Mouse (Mus musculus): Measurements from ENCODE around the gene Rps6ka2. TPM values are rescaled to one million over a fixed set of nuclear protein-coding genes. Genes with fewer than 3 reads are reported as not detected.

Rps6ka2 gene
- polyA plus RNA-seq, 1 experiment from 2014 or later: 5.3 TPM

GRCm38 (mm10) chr17:7262056-7262455 is 92.1 kb downstream of the Rps6ka2 start:
- H3K27me3 ChIP-seq (replicated peaks; ENCODE audit: control insufficient read depth, insufficient read depth, low read length): no peaks in the 10 kb centered on the region
- peak; percentile 29; the same call in 1 of the 2 replicates for ATAC-seq
- H3K36me3 ChIP-seq (ENCODE audit: control insufficient read depth, insufficient read depth, low read length): no peaks in the 10 kb centered on the region
- no peak overlapping the region for H3K4me2 ChIP-seq (ENCODE audit: low read depth, low read length)
- peaks cover 39% of the 10 kb centered on the region for H3K4me1 ChIP-seq (ENCODE audit: control insufficient read depth, insufficient read depth, low read length)
- no peaks in the 10 kb centered on the region for H3K9me3 ChIP-seq (ENCODE audit: control insufficient read depth, low read length)
- 30% methylated on average over 10 of the region's 10 CpGs for WGBS
- no peak overlapping the region for H3K9ac ChIP-seq (ENCODE audit: low read depth, low read length)
- H3K27ac ChIP-seq (ENCODE audit: low read length): no peak overlapping the region
- no peak overlapping the region for H3K4me3 ChIP-seq (ENCODE audit: low read length)

- Histone ChIP-seq H3K36me3 (ENCODE audit: control insufficient read depth, insufficient read depth, low read length) (no peaks in the 10 kb centered on the region), H3K27ac (ENCODE audit: low read length) (no peak overlapping the region), H3K27me3 (replicated peaks; ENCODE audit: control insufficient read depth, insufficient read depth, low read length) (no peaks in the 10 kb centered on the region), H3K4me1 (ENCODE audit: control insufficient read depth, insufficient read depth, low read length) (peaks cover 39% of the 10 kb centered on the region), H3K9me3 (ENCODE audit: control insufficient read depth, low read length) (no peaks in the 10 kb centered on the region), H3K4me3 (ENCODE audit: low read length) (no peak overlapping the region), H3K9ac (ENCODE audit: low read depth, low read length) (no peak overlapping the region), H3K4me2 (ENCODE audit: low read depth, low read length) (no peak overlapping the region)
- peak; percentile 50; the same call in 1 of the 2 replicates for ATAC-seq
- WGBS: 62% methylated on average over 4 of the region's 4 CpGs
Measured at GRCm38 (mm10) chr17:7262620-7263019, 92.7 kb downstream of the Rps6ka2 start.

GRCm38 (mm10) chr17:7264610-7265009 is 94.7 kb downstream of the Rps6ka2 start:
- Histone ChIP-seq H3K27me3 (replicated peaks; ENCODE audit: control insufficient read depth, insufficient read depth, low read length) (no peaks in the 10 kb centered on the region), H3K4me3 (ENCODE audit: low read length) (no peak overlapping the region), H3K9ac (ENCODE audit: low read depth, low read length) (no peak overlapping the region), H3K9me3 (ENCODE audit: control insufficient read depth, low read length) (no peaks in the 10 kb centered on the region), H3K4me1 (ENCODE audit: control insufficient read depth, insufficient read depth, low read length) (peaks cover 46% of the 10 kb centered on the region), H3K4me2 (ENCODE audit: low read depth, low read length) (no peak overlapping the region), H3K36me3 (ENCODE audit: control insufficient read depth, insufficient read depth, low read length) (no peaks in the 10 kb centered on the region), H3K27ac (ENCODE audit: low read length) (no peak overlapping the region)
- WGBS: 90% methylated on average over 5 of the region's 5 CpGs
- no peak for ATAC-seq

GRCm38 (mm10) chr17:7265291-7265690 is 95.4 kb downstream of the Rps6ka2 start:
- 79% methylated on average over 4 of the region's 4 CpGs for WGBS
- Histone ChIP-seq H3K4me2 (ENCODE audit: low read depth, low read length) (no peak overlapping the region), H3K4me3 (ENCODE audit: low read length) (no peak overlapping the region), H3K4me1 (ENCODE audit: control insufficient read depth, insufficient read depth, low read length) (peaks cover 45% of the 10 kb centered on the region), H3K9me3 (ENCODE audit: control insufficient read depth, low read length) (no peaks in the 10 kb centered on the region), H3K36me3 (ENCODE audit: control insufficient read depth, insufficient read depth, low read length) (no peaks in the 10 kb centered on the region), H3K27ac (ENCODE audit: low read length) (no peak overlapping the region), H3K9ac (ENCODE audit: low read depth, low read length) (no peak overlapping the region), H3K27me3 (replicated peaks; ENCODE audit: control insufficient read depth, insufficient read depth, low read length) (no peaks in the 10 kb centered on the region)
- ATAC-seq: no peak

- 40% methylated on average over 12 of the region's 12 CpGs for WGBS
- H3K27ac ChIP-seq (ENCODE audit: low read length): peak overlapping the region; percentile 43; the same call in 1 of the 2 replicates
- H3K4me1 ChIP-seq (ENCODE audit: control insufficient read depth, insufficient read depth, low read length): peaks cover 45% of the 10 kb centered on the region
Measured at GRCm38 (mm10) chr17:7265705-7266368, 95.9 kb downstream of the Rps6ka2 start.

GRCm38 (mm10) chr17:7267843-7268242 is 97.9 kb downstream of the Rps6ka2 start:
- no peak for ATAC-seq
- H3K4me3 ChIP-seq (ENCODE audit: low read length): no peak overlapping the region
- no peaks in the 10 kb centered on the region for H3K9me3 ChIP-seq (ENCODE audit: control insufficient read depth, low read length)
- H3K4me2 ChIP-seq (ENCODE audit: low read depth, low read length): no peak overlapping the region
- H3K9ac ChIP-seq (ENCODE audit: low read depth, low read length): no peak overlapping the region
- no peak overlapping the region for H3K27ac ChIP-seq (ENCODE audit: low read length)
- WGBS: 89% methylated on average over 2 of the region's 2 CpGs
- no peaks in the 10 kb centered on the region for H3K36me3 ChIP-seq (ENCODE audit: control insufficient read depth, insufficient read depth, low read length)
- H3K27me3 ChIP-seq (replicated peaks; ENCODE audit: control insufficient read depth, insufficient read depth, low read length): no peaks in the 10 kb centered on the region
- H3K4me1 ChIP-seq (ENCODE audit: control insufficient read depth, insufficient read depth, low read length): peaks cover 43% of the 10 kb centered on the region

More at GRCm38 (mm10) chr17:7265705-7266368, 95.9 kb downstream of the Rps6ka2 start:
- Histone ChIP-seq H3K9me3 (ENCODE audit: control insufficient read depth, low read length) (no peaks in the 10 kb centered on the region), H3K4me2 (ENCODE audit: low read depth, low read length) (no peak overlapping the region), H3K27me3 (replicated peaks; ENCODE audit: control insufficient read depth, insufficient read depth, low read length) (no peaks in the 10 kb centered on the region), H3K4me3 (ENCODE audit: low read length) (no peak overlapping the region), H3K9ac (ENCODE audit: low read depth, low read length) (no peak overlapping the region), H3K36me3 (ENCODE audit: control insufficient read depth, insufficient read depth, low read length) (no peaks in the 10 kb centered on the region)
- ATAC-seq: no peak

- Histone ChIP-seq H3K9ac (ENCODE audit: low read depth, low read length) (peak overlapping the region; percentile 27; the same call in 1 of the 2 replicates), H3K4me1 (ENCODE audit: control insufficient read depth, insufficient read depth, low read length) (peaks cover 48% of the 10 kb centered on the region), H3K4me3 (ENCODE audit: low read length) (no peak overlapping the region), H3K4me2 (ENCODE audit: low read depth, low read length) (no peak overlapping the region), H3K9me3 (ENCODE audit: control insufficient read depth, low read length) (no peaks in the 10 kb centered on the region), H3K27me3 (replicated peaks; ENCODE audit: control insufficient read depth, insufficient read depth, low read length) (no peaks in the 10 kb centered on the region), H3K36me3 (ENCODE audit: control insufficient read depth, insufficient read depth, low read length) (no peaks in the 10 kb centered on the region), H3K27ac (ENCODE audit: low read length) (0 out of 2 replicates have a peak overlapping the region, but pooled peaks have one; percentile 13)
- WGBS: 31% methylated on average over 12 of the region's 12 CpGs
- peak; percentile 55 for ATAC-seq
Measured at GRCm38 (mm10) chr17:7269151-7269806, 99.4 kb downstream of the Rps6ka2 start.

GRCm38 (mm10) chr17:7270506-7270905 is 100.6 kb downstream of the Rps6ka2 start:
- Histone ChIP-seq H3K4me2 (ENCODE audit: low read depth, low read length) (no peak overlapping the region), H3K36me3 (ENCODE audit: control insufficient read depth, insufficient read depth, low read length) (no peaks in the 10 kb centered on the region), H3K9ac (ENCODE audit: low read depth, low read length) (no peak overlapping the region), H3K4me3 (ENCODE audit: low read length) (no peak overlapping the region), H3K4me1 (ENCODE audit: control insufficient read depth, insufficient read depth, low read length) (peaks cover 44% of the 10 kb centered on the region), H3K27ac (ENCODE audit: low read length) (no peak overlapping the region; the same call in 1 of the 2 replicates), H3K27me3 (replicated peaks; ENCODE audit: control insufficient read depth, insufficient read depth, low read length) (no peaks in the 10 kb centered on the region), H3K9me3 (ENCODE audit: control insufficient read depth, low read length) (no peaks in the 10 kb centered on the region)
- ATAC-seq: 0 out of 2 replicates have a peak, but pooled peaks have one; percentile 18
- 64% methylated on average over 8 of the region's 8 CpGs for WGBS

- H3K4me1 ChIP-seq (ENCODE audit: control insufficient read depth, insufficient read depth, low read length): peaks cover 41% of the 10 kb centered on the region
Measured at GRCm38 (mm10) chr17:7271522-7272134, 101.7 kb downstream of the Rps6ka2 start.

More at GRCm38 (mm10) chr17:7271522-7272134, 101.7 kb downstream of the Rps6ka2 start:
- no peaks in the 10 kb centered on the region for H3K36me3 ChIP-seq (ENCODE audit: control insufficient read depth, insufficient read depth, low read length)
- no peaks in the 10 kb centered on the region for H3K27me3 ChIP-seq (replicated peaks; ENCODE audit: control insufficient read depth, insufficient read depth, low read length)
- no peak overlapping the region for H3K4me3 ChIP-seq (ENCODE audit: low read length)
- no peak overlapping the region for H3K27ac ChIP-seq (ENCODE audit: low read length)
- no peaks in the 10 kb centered on the region for H3K9me3 ChIP-seq (ENCODE audit: control insufficient read depth, low read length)
- 36% methylated on average over 10 of the region's 10 CpGs for WGBS
- no peak overlapping the region for H3K9ac ChIP-seq (ENCODE audit: low read depth, low read length)
- ATAC-seq: peak; percentile 51
- H3K4me2 ChIP-seq (ENCODE audit: low read depth, low read length): no peak overlapping the region
